In genomic region chr9:72806146-72806545, GRCm38 (mm10) we compare ENCODE assay signal across 9 mouse cellular contexts. TPM values are rescaled to one million over a fixed set of nuclear protein-coding genes. Genes with fewer than 3 reads are reported as not detected.
DNase-seq lines count a peak whose midpoint lies in the region; ATAC-seq lines count a peak whose summit lies in the region.
"Had no signal": no experiment of that assay in that cellular context is flagged by ENCODE, and none has a peak within 500 bp of the region (broad histone marks: within the 10 kb centered on the region; RNA-seq: fewer than 3 reads in every experiment).

No protein-coding gene starts in this region.

- H3K4me3 ChIP-seq in heart, embryonic 15.5 days: peak overlapping the region; percentile 93; the same call in 1 of the 2 replicates
- peak overlapping the region; percentile 95 for H3K4me3 ChIP-seq in embryonic facial prominence, embryonic 10.5 days
- H3K4me3 ChIP-seq in hindbrain, embryonic 14.5 days (replicated peaks; ENCODE audit: low read length): peak overlapping the region; percentile 82; the same call in 1 of the 2 replicates
- peak overlapping the region; percentile 57; the same call in 1 of the 2 replicates for H3K4me3 ChIP-seq in midbrain, embryonic 15.5 days

- no peaks in the 10 kb centered on the region for H3K36me3 ChIP-seq in heart, embryonic 15.5 days
- peaks cover 19% of the 10 kb centered on the region for H3K36me3 ChIP-seq in embryonic facial prominence, embryonic 10.5 days (replicated peaks)
- no peaks in the 10 kb centered on the region for H3K36me3 ChIP-seq in hindbrain, embryonic 14.5 days (replicated peaks; ENCODE audit: control insufficient read depth, insufficient read depth)
- no peaks in the 10 kb centered on the region for H3K36me3 ChIP-seq in midbrain, embryonic 15.5 days (replicated peaks)

- H3K4me1 ChIP-seq in heart, embryonic 15.5 days (replicated peaks): peaks cover 14% of the 10 kb centered on the region
- H3K4me1 ChIP-seq in embryonic facial prominence, embryonic 10.5 days: peaks cover 62% of the 10 kb centered on the region
- peaks cover 15% of the 10 kb centered on the region for H3K4me1 ChIP-seq in hindbrain, embryonic 14.5 days (replicated peaks; ENCODE audit: control insufficient read depth, insufficient read depth, low read length)
- peaks cover 15% of the 10 kb centered on the region for H3K4me1 ChIP-seq in midbrain, embryonic 15.5 days

- no peak for ATAC-seq in heart, embryonic 15.5 days (replicated peaks; ENCODE audit: insufficient number of reproducible peaks, insufficient read depth, low FRiP score, low read depth)
- no peak for ATAC-seq in hindbrain, embryonic 14.5 days (ENCODE audit: low FRiP score)
- ATAC-seq in midbrain, embryonic 15.5 days (replicated peaks): no peak
- ATAC-seq: CD4-positive, CD25-positive, alpha-beta regulatory T cell, adult 4 months had no signal

- no peak overlapping the region; the same call in 1 of the 2 replicates for H3K9ac ChIP-seq in heart, embryonic 15.5 days
- peak overlapping the region; percentile 82; the same call in 1 of the 2 replicates for H3K9ac ChIP-seq in hindbrain, embryonic 14.5 days
- no peak overlapping the region for H3K9ac ChIP-seq in midbrain, embryonic 15.5 days

- no peak for DNase-seq in heart, adult 11 months
- DNase-seq in embryonic facial prominence, embryonic 10.5 days (ENCODE audit: low spot score): no peak
- DNase-seq in hindbrain, embryonic 14.5 days (ENCODE audit: low spot score): no peak
- no peak for DNase-seq in layer of hippocampus, postnatal 36 days
- no peak for DNase-seq in testis, postnatal 14 days (ENCODE audit: low spot score)
- DNase-seq in thymus, postnatal 10 days (ENCODE audit: low spot score in 2 of 2): no peak

- no peaks in the 10 kb centered on the region for H3K27me3 ChIP-seq in heart, embryonic 15.5 days
- no peaks in the 10 kb centered on the region for H3K27me3 ChIP-seq in embryonic facial prominence, embryonic 10.5 days (replicated peaks; ENCODE audit: low read depth, poor library complexity, severe bottlenecking)
- 0 out of 2 replicates have a peak, but pooled peaks cover 6% of the 10 kb centered on the region for H3K27me3 ChIP-seq in hindbrain, embryonic 14.5 days (ENCODE audit: control insufficient read depth, insufficient read depth, low read length)
- H3K27me3 ChIP-seq in midbrain, embryonic 15.5 days (replicated peaks): peaks cover 8% of the 10 kb centered on the region

- no peak overlapping the region for H3K27ac ChIP-seq in heart, embryonic 15.5 days
- H3K27ac ChIP-seq in embryonic facial prominence, embryonic 10.5 days (replicated peaks): peak overlapping the region; percentile 99
- no peak overlapping the region for H3K27ac ChIP-seq in hindbrain, embryonic 14.5 days
- no peak overlapping the region for H3K27ac ChIP-seq in midbrain, embryonic 15.5 days

- peak overlapping the region; percentile 99 for H3K4me2 ChIP-seq in heart, embryonic 15.5 days
- H3K4me2 ChIP-seq in hindbrain, embryonic 14.5 days (replicated peaks): peak overlapping the region; percentile 99
- H3K4me2 ChIP-seq in midbrain, embryonic 15.5 days: peak overlapping the region; percentile 99

- WGBS in heart, embryonic 15.5 days: 23% methylated on average over 14 of the region's 14 CpGs
- WGBS in embryonic facial prominence, embryonic 10.5 days: 1% methylated on average over 14 of the region's 14 CpGs
- WGBS in hindbrain, embryonic 14.5 days: 3% methylated on average over 14 of the region's 14 CpGs
- 2% methylated on average over 14 of the region's 14 CpGs for WGBS in midbrain, embryonic 15.5 days

- H3K9me3 ChIP-seq in heart, embryonic 15.5 days (replicated peaks): no peaks in the 10 kb centered on the region
- H3K9me3 ChIP-seq in embryonic facial prominence, embryonic 10.5 days: no peaks in the 10 kb centered on the region
- no peaks in the 10 kb centered on the region for H3K9me3 ChIP-seq in hindbrain, embryonic 14.5 days (ENCODE audit: control insufficient read depth, low read length)
- H3K9me3 ChIP-seq in midbrain, embryonic 15.5 days: no peaks in the 10 kb centered on the region

RNA-seq across cellular contexts. Expression of gene Prtg, which starts 0.5 kb away (rescaled TPM):
- 0.40 and 0.43 TPM in 2 replicates for polyA plus RNA-seq in heart, embryonic 15.5 days (2015; fragmentation: Nextera tagmentation; extraction: Ambion mirVana)
- polyA plus RNA-seq in embryonic facial prominence, embryonic 10.5 days (2016; fragmentation: Nextera tagmentation; extraction: Ambion mirVana): 9.5 and 15.1 TPM in 2 replicates
- polyA plus RNA-seq in hindbrain, embryonic 14.5 days (2014; fragmentation: Nextera tagmentation; extraction: Ambion mirVana): 0.82 and 0.98 TPM in 2 replicates
- polyA plus RNA-seq in midbrain, embryonic 15.5 days (2015; fragmentation: Nextera tagmentation; extraction: Ambion mirVana): 0.45 and 0.47 TPM in 2 replicates
- total RNA-seq in layer of hippocampus, postnatal 36 days (2021): 1 to 10 TPM; 2.3 to 3.0 TPM
